Mouse (Mus musculus) urinary bladder, postnatal 25 days (tissue): ENCODE results near the gene Dnaja3.
"Not testable (repeated sequence)": the region's sequence is repeated elsewhere in the genome, so short reads cannot be mapped to it uniquely, and the experiment has no call there.

Experiments
- DNase-seq: peaks from one replicate; pipeline ENCODE4 v3.0.0; 2022; ENCODE audit warnings: low spot score

The Dnaja3 gene

DNA sequence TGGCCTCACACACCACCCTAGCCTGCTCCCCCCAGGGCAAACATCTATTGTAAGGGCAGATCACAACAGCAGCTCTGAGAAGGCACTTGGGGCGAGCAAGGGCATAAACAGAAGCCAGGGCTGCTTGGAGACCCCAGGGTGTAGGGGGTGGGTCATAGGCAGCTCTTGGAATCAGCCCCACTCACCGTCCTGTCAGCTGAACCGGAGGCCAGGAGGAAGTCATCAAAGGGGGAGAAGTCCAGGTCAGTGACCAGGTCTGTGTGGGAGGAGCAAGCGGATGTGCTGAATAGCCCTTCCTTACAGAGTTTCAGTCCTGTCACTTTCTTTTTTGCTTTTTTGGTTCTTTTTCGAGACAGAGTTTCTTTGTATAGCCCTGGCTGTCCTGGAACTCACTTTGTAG lies 30.5 kb downstream of the Dnaja3 start:
- DNase-seq = no peak

DNA sequence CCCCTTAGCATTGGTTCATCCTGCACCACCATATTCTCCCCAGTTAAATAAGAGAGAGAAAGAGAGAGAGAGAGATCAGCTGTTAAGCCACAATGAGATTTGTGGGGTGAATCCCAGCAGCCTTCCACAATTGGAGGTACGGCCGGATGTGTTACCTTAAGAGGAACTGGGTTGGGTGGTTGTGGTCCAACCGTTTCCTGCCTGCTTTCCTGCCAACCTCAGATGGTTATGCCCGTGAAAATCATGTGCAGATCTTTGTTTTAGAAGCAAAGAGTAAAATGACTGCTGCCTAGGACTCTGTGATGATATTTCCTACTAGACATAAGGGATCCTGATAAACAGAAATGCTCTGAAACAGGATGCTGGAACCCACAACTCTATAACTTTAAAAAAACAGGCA lies 34.3 kb downstream of the Dnaja3 start:
- no peak for DNase-seq

- no peak for DNase-seq
Measured at GRCm38 (mm10) chr16:4676836-4677235, 37.0 kb downstream of the Dnaja3 start.

DNA sequence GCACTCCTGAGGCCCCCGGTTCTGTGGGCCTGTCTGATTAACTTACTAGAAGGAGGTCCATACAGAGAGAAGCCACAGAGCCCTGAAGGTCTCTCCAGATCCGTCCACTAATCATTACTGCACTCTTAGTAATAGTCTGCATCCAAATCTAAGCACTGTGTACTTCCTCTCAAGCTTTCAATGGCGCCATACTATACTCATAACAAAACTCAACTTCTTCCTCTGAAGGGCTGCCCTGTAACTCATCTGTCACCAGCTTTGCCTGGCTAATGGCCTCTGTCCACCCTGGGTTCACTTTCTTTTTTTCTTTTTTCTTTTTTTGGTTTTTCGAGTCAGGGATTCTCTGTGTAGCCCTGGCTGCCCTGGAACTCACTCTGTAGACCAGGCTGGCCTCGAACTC lies 38.3 kb downstream of the Dnaja3 start:
- no peak for DNase-seq

- DNase-seq = peak; percentile 77
Measured at GRCm38 (mm10) chr16:4679121-4680018, 39.6 kb downstream of the Dnaja3 start, which contains the start of gene Coro7. TSS of gene Coro7 (minus strand) at chr16:4679777.

DNA sequence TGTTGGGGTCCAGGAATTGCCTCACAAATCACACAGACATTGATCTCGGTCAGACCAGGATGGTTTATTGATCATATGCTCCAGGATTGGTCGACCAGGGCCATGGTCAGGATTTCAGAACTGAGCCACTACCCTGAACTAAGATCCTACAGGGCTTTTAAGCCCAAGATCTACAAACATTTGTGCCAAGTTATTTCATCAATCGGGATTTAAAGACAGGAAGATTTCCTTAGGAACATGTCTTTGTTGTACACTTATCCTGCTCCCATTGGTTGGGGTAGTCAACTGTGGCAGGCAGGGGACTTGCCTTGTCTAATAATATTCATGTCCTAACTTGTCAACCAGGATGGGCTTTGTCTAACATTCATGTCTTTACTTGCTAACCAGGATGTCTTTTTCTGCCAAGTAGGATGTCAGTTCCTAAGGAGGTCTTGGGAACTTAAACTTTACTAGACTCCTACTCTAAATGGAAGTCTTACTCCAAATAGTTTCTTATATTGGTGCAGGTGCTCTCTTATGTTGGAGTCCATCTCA lies 41.2 kb downstream of the Dnaja3 start:
- DNase-seq = not testable (repeated sequence)

GRCm38 (mm10) chr16:4682628-4683179 lies 42.9 kb downstream of the Dnaja3 start:
- DNase-seq = no peak

DNA sequence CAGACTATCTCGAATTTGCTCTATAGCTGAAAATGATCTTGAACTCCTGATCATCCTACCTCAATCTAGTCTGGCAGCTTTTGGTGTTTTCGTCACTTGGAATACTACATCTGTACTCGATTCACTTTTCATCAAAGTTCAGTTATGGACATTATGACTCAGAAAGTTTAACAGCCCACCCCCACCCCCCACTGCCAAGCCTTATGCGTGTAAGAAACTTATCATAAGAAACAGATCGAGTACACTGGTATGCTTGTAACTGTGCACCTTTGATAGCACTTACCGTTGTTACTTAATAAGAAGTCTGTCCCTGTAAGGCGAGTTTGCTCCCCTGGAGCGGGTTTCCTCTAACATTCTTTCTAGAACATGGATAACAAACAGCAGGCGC lies 43.4 kb downstream of the Dnaja3 start:
- no peak for DNase-seq

- peak; percentile 98 for DNase-seq
Measured at GRCm38 (mm10) chr16:4683581-4684456, 44.0 kb downstream of the Dnaja3 start.

- no peak for DNase-seq
Measured at GRCm38 (mm10) chr16:4684457-4684791, 44.6 kb downstream of the Dnaja3 start.

GRCm38 (mm10) chr16:4689371-4689770 lies 49.6 kb downstream of the Dnaja3 start:
- DNase-seq = not testable (repeated sequence)

GRCm38 (mm10) chr16:4701211-4701610 lies 61.4 kb downstream of the Dnaja3 start:
- no peak for DNase-seq

DNA sequence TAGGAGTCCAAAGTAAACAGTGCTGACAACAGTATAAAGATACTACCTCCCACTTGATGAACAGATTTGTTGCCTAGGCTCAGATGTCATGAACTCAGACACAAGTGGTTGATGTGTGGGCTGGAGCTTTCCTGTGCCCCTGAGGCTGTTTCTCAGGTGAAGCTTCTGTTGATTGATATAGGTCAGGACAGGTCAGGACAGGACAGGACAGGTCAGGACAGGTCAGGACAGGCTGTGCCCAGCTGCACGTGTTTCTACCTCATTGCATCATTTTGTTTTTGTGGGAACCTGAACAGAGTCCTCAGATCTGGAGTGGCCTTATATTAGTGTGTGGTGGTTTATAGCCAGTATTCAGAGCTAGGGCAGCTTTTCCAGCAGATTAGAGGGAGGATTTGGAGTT lies 62.9 kb downstream of the Dnaja3 start:
- no peak for DNase-seq

GRCm38 (mm10) chr16:4705541-4705940 lies 65.8 kb downstream of the Dnaja3 start:
- DNase-seq = no peak

DNA sequence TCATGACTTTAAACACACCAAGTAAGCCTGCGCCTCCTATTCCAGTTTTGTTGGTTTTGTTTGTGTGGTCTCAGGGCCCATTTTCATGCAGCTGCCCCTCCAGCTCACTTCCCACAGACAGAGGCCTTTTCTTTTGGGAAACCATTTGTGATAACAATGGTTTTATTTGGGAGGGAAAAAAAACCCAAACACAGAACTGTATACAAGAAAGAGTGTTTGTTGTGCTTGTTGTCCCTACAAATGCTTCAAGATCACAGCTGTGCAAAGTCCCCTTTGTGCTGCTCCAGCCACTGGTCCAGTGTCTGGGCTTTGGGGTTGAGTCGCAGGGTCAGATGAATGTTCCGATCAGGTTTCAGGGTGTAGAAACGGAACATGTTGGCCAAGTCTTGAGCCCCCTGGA lies 71.4 kb downstream of the Dnaja3 start:
- DNase-seq = no peak

DNA sequence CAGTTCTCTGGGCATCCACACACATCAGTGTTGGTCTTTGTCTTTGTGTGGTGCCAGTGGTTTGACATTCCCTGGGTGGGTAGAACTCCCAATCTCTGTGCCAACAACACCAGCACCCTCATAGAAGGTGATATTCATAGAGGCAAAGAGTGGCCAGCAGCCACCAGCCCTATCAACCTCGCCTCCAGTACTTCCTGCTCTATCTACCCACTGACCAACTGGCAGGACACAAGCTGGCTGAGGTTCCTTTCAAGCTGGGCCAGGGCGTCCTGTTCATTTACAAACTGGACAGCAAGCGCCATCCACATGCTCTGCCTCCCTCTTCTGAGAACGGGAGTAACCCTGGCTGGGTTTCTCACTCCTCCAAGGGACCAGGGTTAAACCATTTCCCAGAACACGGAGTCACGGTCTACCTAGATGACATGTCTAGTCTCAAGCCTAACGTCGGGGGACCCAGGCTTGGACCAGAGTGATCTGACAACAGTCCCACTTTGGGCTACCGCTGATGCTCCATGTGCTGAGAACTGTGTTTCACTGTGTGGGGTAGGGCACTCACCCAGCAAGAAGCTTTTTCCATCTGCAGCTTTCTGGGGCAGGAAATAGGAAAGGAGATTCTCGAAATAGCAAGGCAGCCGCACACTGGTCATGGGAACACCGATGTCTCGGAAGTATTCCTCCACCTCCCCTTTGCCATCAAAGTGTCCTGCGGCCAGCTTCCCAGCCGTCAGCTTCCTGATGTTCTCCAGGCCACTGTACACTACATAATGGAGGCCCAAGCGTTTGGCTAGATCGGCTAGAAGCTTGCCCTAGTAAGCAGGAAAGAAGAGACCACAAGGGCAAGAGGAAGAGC lies 74.3 kb downstream of the Dnaja3 start:
- DNase-seq = no peak

- no peak for DNase-seq
Measured at GRCm38 (mm10) chr16:4717866-4718265, 78.1 kb downstream of the Dnaja3 start.

- peak; percentile 34 for DNase-seq
Measured at GRCm38 (mm10) chr16:4718753-4719518, 79.1 kb downstream of the Dnaja3 start, which contains the start of gene Nmral1. TSS of gene Nmral1 (minus strand) at chr16:4719356.

- no peak for DNase-seq
Measured at GRCm38 (mm10) chr16:4722128-4722914, 82.5 kb downstream of the Dnaja3 start.

DNA sequence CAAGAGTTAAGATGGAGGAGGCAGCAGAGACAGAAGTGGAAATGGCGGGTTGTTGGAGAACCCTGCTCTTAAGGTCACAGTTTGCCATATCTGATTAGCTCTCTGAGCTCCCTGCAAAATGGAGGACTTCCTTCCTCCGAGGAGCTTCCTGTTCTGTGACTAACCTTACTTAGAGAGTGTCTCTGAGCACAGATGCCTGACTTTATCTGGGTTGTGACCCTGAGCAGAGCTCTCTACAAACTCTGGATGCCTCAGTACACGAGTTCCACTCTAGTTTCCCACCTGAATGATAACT lies 83.1 kb downstream of the Dnaja3 start:
- DNase-seq = no peak
